Mouse (Mus musculus) hindbrain, postnatal 0 days (tissue): ENCODE measurements around the gene Ugt2b1. TPM values are rescaled to one million over a fixed set of nuclear protein-coding genes. Genes with fewer than 3 reads are reported as not detected.
A peak's percentile ranks its signal among the peaks of the same experiment; 100 is the strongest.

Experiments used
- ATAC-seq: fragments of 200-750 bp; cut with Nextera tagmentation; 2 replicates; pipeline ENCODE4 v1.8.0; 2017; ENCODE audit warnings: mild to moderate bottlenecking, moderate TSS enrichment, moderate library complexity
- DNase-seq: peaks from one replicate; pipeline ENCODE4 v3.0.0-alpha.2; 2015; ENCODE audit warnings: low spot score
- H3K27ac ChIP-seq: fragments of 300-500 bp; sonication (generic); 2 replicates; pipeline ENCODE4 v1.5.1; 2014; ENCODE audit warnings: mild to moderate bottlenecking
- H3K27me3 ChIP-seq: fragments of 300-500 bp; sonication (generic); 2 replicates; pipeline ENCODE4 v1.6.1; 2014; ENCODE audit warnings: low read length, mixed read lengths; ENCODE audit not compliant: insufficient read depth
- H3K36me3 ChIP-seq: fragments of 300-500 bp; sonication (generic); 2 replicates; pipeline ENCODE4 v1.6.1; 2014; ENCODE audit warnings: low read length, mixed read lengths; ENCODE audit not compliant: insufficient read depth
- H3K4me1 ChIP-seq: fragments of 300-500 bp; sonication (generic); 2 replicates; pipeline ENCODE4 v1.6.1; 2014; ENCODE audit warnings: antibody characterized with exemption, low read length, mixed read lengths; ENCODE audit not compliant: insufficient read depth
- H3K4me2 ChIP-seq: fragments of 300-500 bp; sonication (generic); 2 replicates; pipeline ENCODE4 v1.6.1; 2014; ENCODE audit warnings: low read depth, mild to moderate bottlenecking, low read length, moderate library complexity, mixed read lengths
- H3K4me3 ChIP-seq: fragments of 300-500 bp; sonication (generic); 2 replicates; pipeline ENCODE4 v1.5.1; 2014; ENCODE audit warnings: low read length
- H3K9ac ChIP-seq: fragments of 300-500 bp; sonication (generic); replicated peaks from 2 replicates; pipeline ENCODE4 v1.6.1; 2014; ENCODE audit warnings: mild to moderate bottlenecking, low read length, moderate library complexity, mixed read lengths
- H3K9me3 ChIP-seq: fragments of 300-500 bp; sonication (generic); 2 replicates; pipeline ENCODE4 v1.6.1; 2016; ENCODE audit warnings: low read length, mixed read lengths
- CTCF ChIP-seq: IDR thresholded peaks from 2 replicates; pipeline ENCODE4 v1.5.1; 2016; ENCODE audit warnings: antibody characterized with exemption, control low read depth, low read depth
- WGBS: fragments of 180-500 bp; shearing (Covaris S2); extraction: QIAGEN DNeasy Blood & Tissue Kit; methylation state at CpG from one replicate; pipeline ENCODE4 v1.1.7; 2014; 5-methylcytosine and 5-hydroxymethylcytosine counted together
- polyA plus RNA-seq: library from polyadenylated mRNA; unstranded; fragments of >200 nt; fragmentation: Nextera tagmentation; extraction: Ambion mirVana; gene quantifications from 2 replicates; pipeline ENCODE4 v1.2.1, GENCODE M21; 2015
- total RNA-seq: library from RNA; depleted of rRNA; stranded (reverse); fragments of >200 nt; gene quantifications from 2 replicates; pipeline ENCODE4 v1.2.3, GENCODE M21; 2014

Ugt2b1 gene
- total and polyA plus RNA-seq, 2 experiments from 2014 or later = not detected

- no peak for DNase-seq
- Histone ChIP-seq H3K36me3 (no peaks in the 10 kb centered on the region), H3K27ac (no peak overlapping the region), H3K27me3 (no peaks in the 10 kb centered on the region), H3K9ac (no peak overlapping the region), H3K4me1 (no peaks in the 10 kb centered on the region), H3K4me2 (no peak overlapping the region), H3K9me3 (no peaks in the 10 kb centered on the region), H3K4me3 (no peak overlapping the region)
- ATAC-seq = no peak
- TF ChIP-seq CTCF = no peak
- 87% methylated on average over 3 of the region's 3 CpGs for WGBS
These were observed 14.8 kb downstream of the Ugt2b1 start for GRCm38 (mm10) chr5:86911357-86912099.

DNA sequence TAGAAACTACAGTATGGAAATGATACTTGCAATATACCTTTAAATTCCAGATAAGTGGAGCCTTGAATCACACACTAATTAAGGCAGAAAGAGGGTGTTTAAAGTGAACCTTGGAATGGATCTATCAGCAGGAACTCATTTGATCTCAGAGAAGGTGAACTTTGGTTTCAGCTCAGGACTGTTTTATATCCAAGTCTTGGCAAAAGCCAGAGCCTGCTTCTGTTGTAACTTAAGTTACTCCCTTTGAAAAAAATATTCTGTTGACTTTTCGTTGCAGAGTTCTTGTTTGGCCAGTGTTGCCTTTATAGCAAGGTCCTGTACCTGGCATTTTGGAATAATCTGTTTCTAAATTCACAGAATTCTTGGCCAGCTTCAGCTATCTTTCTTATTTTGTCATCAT is 15.6 kb downstream of the Ugt2b1 start:
- no peak overlapping the region for H3K4me2 ChIP-seq
- H3K4me1 ChIP-seq = no peaks in the 10 kb centered on the region
- no peak for DNase-seq
- H3K36me3 ChIP-seq = no peaks in the 10 kb centered on the region
- WGBS = 74% methylated on average over 1 of the region's 1 CpGs
- no peak overlapping the region for H3K27ac ChIP-seq
- no peaks in the 10 kb centered on the region for H3K27me3 ChIP-seq
- no peak for ATAC-seq
- no peak overlapping the region for H3K9ac ChIP-seq
- TF ChIP-seq CTCF = no peak
- H3K9me3 ChIP-seq = no peaks in the 10 kb centered on the region
- H3K4me3 ChIP-seq = no peak overlapping the region

- no peaks in the 10 kb centered on the region for H3K4me1 ChIP-seq
- H3K27ac ChIP-seq = no peak within 1 kb of the TSS
- no peaks in the 10 kb centered on the region for H3K9me3 ChIP-seq
- DNase-seq (no peak), ATAC-seq (no peak)
- 62% methylated on average over 1 of the region's 1 CpGs for WGBS
- H3K4me3 ChIP-seq = no peak within 1 kb of the TSS
- no peak within 1 kb of the TSS for H3K4me2 ChIP-seq
- no peak for TF ChIP-seq CTCF
- H3K27me3 ChIP-seq = no peaks in the 10 kb centered on the region
- H3K9ac ChIP-seq = no peak within 1 kb of the TSS
- H3K36me3 ChIP-seq = no peaks in the 10 kb centered on the region
These were observed 19.6 kb downstream of the Ugt2b1 start, which contains the start of gene Ugt2b34 for GRCm38 (mm10) chr5:86906758-86907157. Ugt2b34 (minus strand) TSS chr5:86906937.

- no peak for ATAC-seq
- peak; percentile 28 for TF ChIP-seq CTCF
- H3K36me3 ChIP-seq = no peaks in the 10 kb centered on the region
These were observed 36.4 kb downstream of the Ugt2b1 start for GRCm38 (mm10) chr5:86889933-86890332.

DNA sequence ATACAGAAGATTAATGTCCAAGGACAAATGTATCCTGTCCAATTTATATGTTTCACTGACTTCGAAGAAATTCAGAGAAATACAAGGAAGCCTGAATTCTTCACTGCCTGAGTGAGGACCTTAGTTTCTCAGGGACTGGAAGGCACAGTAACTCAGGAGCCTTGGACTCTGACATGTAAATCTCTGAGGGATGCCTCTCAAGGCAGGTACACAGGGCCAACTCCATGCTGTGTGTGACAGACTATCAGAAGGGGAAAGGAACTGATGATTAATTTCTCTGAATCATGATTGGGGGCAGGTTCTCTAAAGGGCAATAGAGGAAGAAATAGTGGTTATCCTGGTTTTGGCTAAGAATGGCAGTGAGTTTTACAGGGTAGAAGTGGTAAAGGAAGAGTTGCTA is 37.9 kb downstream of the Ugt2b1 start:
- H3K9ac ChIP-seq = no peak overlapping the region
- H3K27ac ChIP-seq = no peak overlapping the region
- no peak for TF ChIP-seq CTCF
- DNase-seq (no peak), ATAC-seq (no peak)
- H3K9me3 ChIP-seq = no peaks in the 10 kb centered on the region
- 94% methylated on average over 1 of the region's 1 CpGs for WGBS
- no peaks in the 10 kb centered on the region for H3K27me3 ChIP-seq
- H3K4me3 ChIP-seq = no peak overlapping the region
- no peaks in the 10 kb centered on the region for H3K36me3 ChIP-seq
- no peak overlapping the region for H3K4me2 ChIP-seq
- H3K4me1 ChIP-seq = no peaks in the 10 kb centered on the region

More at GRCm38 (mm10) chr5:86889933-86890332, 36.4 kb downstream of the Ugt2b1 start:
- Histone ChIP-seq H3K9ac (no peak overlapping the region), H3K4me1 (no peaks in the 10 kb centered on the region), H3K4me2 (no peak overlapping the region), H3K9me3 (0 out of 2 replicates have a peak, but pooled peaks cover 4% of the 10 kb centered on the region), H3K4me3 (no peak overlapping the region), H3K27me3 (no peaks in the 10 kb centered on the region), H3K27ac (no peak overlapping the region)
- no peak for DNase-seq
- 76% methylated on average over 1 of the region's 1 CpGs for WGBS

DNA sequence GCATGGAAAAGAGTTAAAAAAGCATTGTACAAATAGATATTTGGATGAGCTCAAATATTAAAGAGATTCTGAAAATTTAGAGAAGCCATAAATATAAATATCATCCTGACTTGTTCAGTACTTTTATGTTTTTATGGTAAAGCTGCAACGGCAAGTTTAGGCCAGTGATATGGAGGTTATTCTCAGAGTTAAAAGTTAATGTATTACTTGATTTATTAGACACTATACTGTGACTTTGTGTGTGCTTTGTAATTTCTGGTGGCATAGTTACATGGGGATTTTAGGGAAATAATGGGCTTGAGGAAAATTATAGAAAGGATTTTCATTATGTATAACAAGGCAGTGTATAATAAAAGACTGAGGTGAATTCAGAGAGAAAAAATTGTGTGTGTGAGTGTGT is 39.2 kb downstream of the Ugt2b1 start:
- no peak overlapping the region for H3K4me3 ChIP-seq
- WGBS = 85% methylated on average over 1 of the region's 1 CpGs
- TF ChIP-seq CTCF = no peak
- no peak for ATAC-seq
- no peak overlapping the region for H3K4me2 ChIP-seq
- H3K36me3 ChIP-seq = no peaks in the 10 kb centered on the region
- no peak for DNase-seq
- H3K27me3 ChIP-seq = no peaks in the 10 kb centered on the region
- no peak overlapping the region for H3K9ac ChIP-seq
- no peaks in the 10 kb centered on the region for H3K9me3 ChIP-seq
- H3K4me1 ChIP-seq = no peaks in the 10 kb centered on the region
- no peak overlapping the region for H3K27ac ChIP-seq

- Histone ChIP-seq H3K36me3 (no peaks in the 10 kb centered on the region), H3K27ac (no peak overlapping the region), H3K4me3 (no peak overlapping the region), H3K4me2 (no peak overlapping the region), H3K4me1 (no peaks in the 10 kb centered on the region), H3K27me3 (no peaks in the 10 kb centered on the region), H3K9me3 (no peaks in the 10 kb centered on the region), H3K9ac (no peak overlapping the region)
- ATAC-seq = no peak
- peak; percentile 65 for DNase-seq
- peak; percentile 59 for TF ChIP-seq CTCF
- WGBS = 45% methylated on average over 3 of the region's 3 CpGs
These were observed 39.7 kb downstream of the Ugt2b1 start for GRCm38 (mm10) chr5:86886620-86887019.
